Mouse (Mus musculus): ENCODE data around the gene Ppm1g. TPM values are rescaled to one million over a fixed set of nuclear protein-coding genes. Genes with fewer than 3 reads are reported as not detected.

The Ppm1g gene
- total RNA-seq, 4 experiments from 2014 or later, result 64.9 to 77.9 (median 75.5) TPM

GRCm38 (mm10) chr5:31192939-31193630, 27.4 kb downstream of the Ppm1g start, which contains the start of the genes Snx17 and Eif2b4:
Snx17 (plus strand) TSS chr5:31193227.
Eif2b4 (minus strand) TSS chr5:31193430.
- peak; percentile 99 for DNase-seq (ENCODE audit: low spot score in 2 of 2)

GRCm38 (mm10) chr5:31192045-31192938, 28.2 kb downstream of the Ppm1g start:
- no peak for DNase-seq (ENCODE audit: low spot score in 2 of 2)

- DNase-seq (ENCODE audit: low spot score in 2 of 2), result no peak
These were observed 30.3 kb downstream of the Ppm1g start for GRCm38 (mm10) chr5:31190201-31190600.

- DNase-seq (ENCODE audit: low spot score in 2 of 2), result no peak
These were observed 32.2 kb downstream of the Ppm1g start for GRCm38 (mm10) chr5:31188223-31188840.

GRCm38 (mm10) chr5:31183678-31184077, 36.8 kb downstream of the Ppm1g start:
- DNase-seq (ENCODE audit: low spot score in 2 of 2), result no peak

- DNase-seq (ENCODE audit: low spot score in 2 of 2), result no peak
These were observed 39.2 kb downstream of the Ppm1g start for GRCm38 (mm10) chr5:31181183-31181770.

DNA sequence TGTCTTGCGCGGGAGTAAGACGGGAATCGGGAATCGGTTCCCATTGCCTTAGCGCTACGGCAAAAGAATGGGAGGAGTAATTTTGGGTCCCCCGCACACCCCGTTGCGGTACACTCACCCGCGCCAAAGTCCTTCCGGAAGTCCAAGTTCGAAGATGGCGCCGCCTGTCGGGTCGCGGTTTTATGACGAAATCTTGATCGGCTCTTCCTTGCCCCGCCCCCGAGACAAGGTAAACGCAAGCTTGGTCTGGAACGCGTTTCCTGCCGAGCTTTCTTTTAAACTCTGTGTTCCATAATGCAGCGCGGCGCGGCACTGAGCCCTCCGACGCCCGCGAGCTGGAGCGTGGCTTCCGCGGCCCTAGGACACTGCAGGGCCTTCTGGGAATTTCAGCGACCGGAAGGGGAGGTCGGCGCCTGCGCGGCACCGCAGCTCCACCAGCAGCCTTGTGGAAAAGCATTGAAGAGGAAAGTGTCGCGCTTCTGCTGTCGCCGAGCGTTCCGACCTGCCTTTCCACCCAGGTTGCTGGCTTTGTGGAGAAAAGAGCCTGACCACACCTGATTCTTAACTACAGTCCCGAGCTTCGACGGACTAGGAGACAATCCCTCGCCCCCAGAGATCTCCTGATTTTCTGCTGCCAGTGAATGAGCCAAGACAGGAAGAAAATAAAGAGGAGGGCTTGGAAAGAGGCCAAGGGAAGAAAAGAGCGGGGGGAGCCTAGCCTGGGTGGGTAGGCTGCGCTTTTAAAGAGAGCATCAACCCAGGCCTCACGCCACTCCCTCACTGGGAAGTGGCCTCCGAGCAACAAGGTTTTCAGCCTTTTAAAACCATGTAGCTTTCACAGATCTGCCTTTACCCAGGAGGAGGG, 40.5 kb downstream of the Ppm1g start, which contains the start of the genes Gm29609 and Gtf3c2:
Gene Gm29609 (minus strand): TSS at position 146 of the 865 bp plus-strand sequence.
Gene Gtf3c2 (minus strand): TSS at position 379 of the 865 bp plus-strand sequence.
- peak; percentile 96 to 97 for DNase-seq (ENCODE audit: low spot score in 2 of 2)

DNA sequence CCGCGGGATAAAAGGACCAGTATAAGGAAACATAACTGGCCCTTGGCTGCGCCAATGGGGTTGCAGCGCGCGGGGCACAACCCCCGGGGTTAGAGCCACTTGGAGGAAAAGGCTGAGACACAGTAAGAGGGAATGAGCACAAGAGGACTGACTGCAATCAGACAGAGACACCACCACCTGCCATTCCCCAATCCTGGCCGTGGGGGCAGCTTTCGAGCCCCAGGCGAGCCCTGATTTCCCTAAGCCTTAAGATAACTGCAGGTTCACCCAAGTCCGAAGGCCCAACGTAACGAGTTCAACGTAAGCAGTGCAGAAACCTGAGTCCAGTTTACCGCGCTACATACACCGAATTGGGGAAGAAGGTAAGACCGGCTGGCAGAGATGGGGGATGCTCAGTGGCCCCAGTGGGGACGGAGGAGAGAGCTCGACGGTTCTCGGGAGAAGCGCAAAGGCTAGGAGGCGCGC, 41.2 kb downstream of the Ppm1g start:
- DNase-seq (ENCODE audit: low spot score in 2 of 2), result no peak

GRCm38 (mm10) chr5:31168630-31169029, 51.9 kb downstream of the Ppm1g start:
- no peak for DNase-seq (ENCODE audit: low spot score in 2 of 2)

- DNase-seq (ENCODE audit: low spot score in 2 of 2), result no peak
These were observed 55.6 kb downstream of the Ppm1g start for GRCm38 (mm10) chr5:31164878-31165277.

- DNase-seq (ENCODE audit: low spot score in 2 of 2), result no peak
These were observed 58.0 kb downstream of the Ppm1g start for GRCm38 (mm10) chr5:31162462-31162861.

DNA sequence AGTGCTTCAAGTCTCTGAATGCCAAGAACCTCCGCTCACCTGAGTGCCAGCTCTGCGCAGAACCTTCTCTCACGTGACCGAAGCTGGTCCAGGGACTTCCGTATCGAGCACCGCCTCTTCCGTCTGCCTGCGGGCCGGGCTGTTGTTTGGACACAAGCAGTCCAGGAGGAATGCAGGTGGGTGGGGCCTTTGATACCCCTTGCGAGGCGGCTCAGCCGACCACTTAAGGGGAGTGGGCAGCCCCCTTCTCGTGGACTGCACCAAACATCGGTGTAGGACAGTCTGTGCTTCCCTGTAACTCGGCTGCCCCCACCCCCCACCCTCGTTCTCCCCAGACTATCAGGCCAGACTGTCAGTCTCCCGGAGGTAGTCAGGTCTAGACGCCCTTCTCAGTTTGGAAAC, 66.3 kb downstream of the Ppm1g start, which contains the start of gene Mpv17:
Gene Mpv17 (minus strand): TSS at position 100 of the 402 bp plus-strand sequence.
- peak; percentile 71 to 84 for DNase-seq (ENCODE audit: low spot score in 2 of 2)

DNA sequence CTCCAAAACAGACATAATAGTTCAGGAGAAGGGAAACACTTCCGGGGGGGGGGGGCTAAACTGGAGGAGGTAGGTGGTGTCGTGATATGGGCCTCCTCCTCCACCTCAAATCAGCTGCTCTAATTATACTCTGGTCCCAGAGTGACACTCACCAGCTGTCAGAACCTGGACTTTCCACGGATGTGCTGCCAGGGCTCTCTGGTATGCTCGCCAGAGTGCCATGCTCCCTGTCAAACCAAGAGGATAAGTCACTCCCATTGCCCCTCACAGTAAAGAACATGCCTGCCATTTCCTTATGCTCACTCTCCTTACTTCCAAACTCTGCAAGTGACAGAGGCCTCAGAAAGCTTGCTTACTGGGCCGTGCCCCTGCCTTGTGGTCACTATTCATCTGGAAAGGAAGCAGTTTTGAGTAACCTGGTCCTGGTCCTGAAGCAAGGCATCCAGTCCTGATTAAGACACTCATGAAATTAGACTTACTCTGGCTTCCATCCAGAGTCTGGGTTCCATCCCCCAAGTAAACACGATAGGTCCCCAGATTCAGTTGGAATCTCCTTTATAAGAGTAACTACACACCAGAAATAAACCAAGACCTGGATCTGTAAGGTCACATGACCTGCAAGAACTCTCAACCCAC, 66.9 kb downstream of the Ppm1g start:
- DNase-seq (ENCODE audit: low spot score in 2 of 2), result peak in 1 of 2 experiments; percentile 15

Other genes starting within 250 kb of the Ppm1g start
- 10 to 100 TPM; 77.1 to 86.3 (median 80.2) TPM for gene Atraid, start 172.4 kb downstream of the Ppm1g start, total RNA-seq (2022)
- 10 to 100 TPM; 16.1 to 22.2 (median 20.6) TPM for gene Slc5a6, start 171.8 kb downstream of the Ppm1g start, total RNA-seq (2022)
- 10 to 100 TPM; 16.8 to 28.5 (median 20.1) TPM for gene Cad, start 165.9 kb downstream of the Ppm1g start, total RNA-seq (2022)
- gene Dnajc5g, start 114.4 kb downstream of the Ppm1g start, total RNA-seq (2022), result not detected
- 100 to 1,000 TPM; 102 to 124 (median 110) TPM for gene Slc30a3, start 112.5 kb downstream of the Ppm1g start, total RNA-seq (2022)
- 1 to 10 TPM in 2 of 4 experiments, under 1 TPM in 2; 0.50 to 2.0 (median 1.1) TPM for gene Trim54, start 104.0 kb downstream of the Ppm1g start, total RNA-seq (2022)
- gene Ucn, start 81.9 kb downstream of the Ppm1g start, total RNA-seq (2022), result 1 to 10 TPM in 1 of 4 experiments, not detected in 3; 2.3 TPM
- 10 to 100 TPM; 44.3 to 56.1 (median 49.9) TPM for gene Mpv17, start 66.4 kb downstream of the Ppm1g start, total RNA-seq (2022)
- gene Gm29609, start 40.8 kb downstream of the Ppm1g start, total RNA-seq (2022), result 1 to 10 TPM; 1.8 to 6.0 (median 2.5) TPM
- gene Gtf3c2, start 40.5 kb downstream of the Ppm1g start, total RNA-seq (2022), result 10 to 100 TPM; 49.8 to 65.0 (median 58.1) TPM
- 10 to 100 TPM; 80.7 to 85.0 (median 83.6) TPM for gene Snx17, start 27.5 kb downstream of the Ppm1g start, total RNA-seq (2022)
- gene Eif2b4, start 27.3 kb downstream of the Ppm1g start, total RNA-seq (2022), result 10 to 100 TPM; 30.1 to 37.0 (median 36.1) TPM
- 10 to 100 TPM; 24.1 to 31.4 (median 28.4) TPM for gene Zfp513, start 18.4 kb downstream of the Ppm1g start, total RNA-seq (2022)
- gene Nrbp1, start 20.2 kb upstream of the Ppm1g start, total RNA-seq (2022), result 10 to 100 TPM; 85.2 to 91.1 (median 87.6) TPM
- gene Gm9970, start 20.5 kb upstream of the Ppm1g start, total RNA-seq (2022), result under 1 TPM in 2 of 4 experiments, not detected in 2; 0.74 to 0.89 TPM
- gene Krtcap3, start 31.0 kb upstream of the Ppm1g start, total RNA-seq (2022), result 1 to 10 TPM; 1.5 to 3.6 (median 2.5) TPM
- 10 to 100 TPM; 75.0 to 98.2 (median 83.8) TPM for gene Ift172, start 70.4 kb upstream of the Ppm1g start, total RNA-seq (2022)
- gene Fndc4, start 75.4 kb upstream of the Ppm1g start, total RNA-seq (2022), result 100 to 1,000 TPM; 132 to 144 (median 133) TPM
- under 1 TPM in 2 of 4 experiments, not detected in 2; 0.11 to 0.44 TPM for gene Gckr, start 76.8 kb upstream of the Ppm1g start, total RNA-seq (2022)
- gene Zfp512, start 231.7 kb upstream of the Ppm1g start, total RNA-seq (2022), result 10 to 100 TPM; 47.5 to 52.8 (median 51.8) TPM

Measured in left cerebral cortex, adult 8-10 months (tissue).